Mouse (Mus musculus) myocyte (in vitro differentiated cells): ENCODE data around the gene Zfp652.

Experiments used
- CEBPB ChIP-seq: IDR thresholded peaks from 2 replicates; pipeline ENCODE4 v1.6.1; 2011; ENCODE audit warnings: mild to moderate bottlenecking, moderate library complexity; ENCODE audit not compliant: poor library complexity, insufficient read depth, severe bottlenecking
- E2F4 ChIP-seq: IDR thresholded peaks from one replicate; pipeline ENCODE4 v1.6.1; 2011; ENCODE audit warnings: mild to moderate bottlenecking, control low read depth, moderate library complexity; ENCODE audit not compliant: insufficient read depth
- MYOD1 ChIP-seq, 3 experiments: IDR thresholded peaks; one replicate each; pipeline ENCODE4 v1.6.1; 2011; ENCODE audit warnings: control low read depth in 2 of 3, low read depth in 2 of 3, mild to moderate bottlenecking in 2 of 3, moderate library complexity in 1 of 3; ENCODE audit not compliant: insufficient read length in 2 of 3, control insufficient read depth in 1 of 3
- MYOG ChIP-seq, 3 experiments: IDR thresholded peaks; one replicate each; pipeline ENCODE4 v1.6.1; 2011; ENCODE audit warnings: control low read depth in 2 of 3, low read depth in 2 of 3, mild to moderate bottlenecking in 2 of 3; ENCODE audit not compliant: insufficient read length in 2 of 3, control insufficient read depth in 1 of 3, insufficient read depth in 1 of 3
- POLR2A ChIP-seq: IDR thresholded peaks from one replicate; pipeline ENCODE4 v1.6.1; 2011; ENCODE audit warnings: low read depth, mild to moderate bottlenecking, control low read depth, moderate library complexity; ENCODE audit not compliant: insufficient read length
- POLR2AphosphoS2 ChIP-seq: IDR thresholded peaks from one replicate; pipeline ENCODE4 v1.6.1; 2011; ENCODE audit warnings: low read depth, control low read depth; ENCODE audit not compliant: insufficient read length
- USF1 ChIP-seq: IDR thresholded peaks from one replicate; pipeline ENCODE4 v1.6.1; 2011; ENCODE audit warnings: low read depth, mild to moderate bottlenecking, control low read depth, moderate library complexity

- TF ChIP-seq E2F4 (no peak), POLR2A (no peak), MYOG (IDR thresholded peaks at IDR 0.05; ENCODE audit: control insufficient read depth in 1 of 3, insufficient read depth in 1 of 3, insufficient read length in 2 of 3, low read depth in 2 of 3) (no peak), CEBPB (no peak), MYOD1 (IDR thresholded peaks at IDR 0.05; ENCODE audit: control insufficient read depth in 1 of 3, insufficient read length in 2 of 3, low read depth in 2 of 3) (no peak), POLR2AphosphoS2 (no peak), USF1 (no peak)
These were observed 10.8 kb downstream of the Zfp652 start, which contains the start of gene B130006D01Rik for GRCm38 (mm10) chr11:95723287-95723686.
